Mouse (Mus musculus) cortical plate, adult 2 months (tissue): ENCODE results near the gene Mst1r.

Experiments
- CTCF ChIP-seq: fragments of 200-500 bp; IDR thresholded peaks from 2 replicates; pipeline ENCODE4 v1.5.1; 2011; ENCODE audit warnings: mild to moderate bottlenecking, control low read depth, low read length; ENCODE audit not compliant: insufficient read depth; ENCODE audit errors: extremely low read depth
- POLR2A ChIP-seq: fragments of 200-500 bp; IDR thresholded peaks from 2 replicates; pipeline ENCODE4 v1.6.1; 2011; ENCODE audit warnings: mild to moderate bottlenecking, low read length, control low read depth; ENCODE audit not compliant: insufficient read depth; ENCODE audit errors: extremely low read depth

- TF ChIP-seq CTCF (no peak), POLR2A (no peak)
Measured at GRCm38 (mm10) chr9:107923956-107924355, 17.3 kb downstream of the Mst1r start.
